Mouse (Mus musculus) myocyte (in vitro differentiated cells): Measurements from ENCODE around the gene Arl15. TPM values are rescaled to one million over a fixed set of nuclear protein-coding genes. Genes with fewer than 3 reads are reported as not detected.

ENCODE experiments used
- H3K27me3 ChIP-seq: one replicate; pipeline ENCODE4 v1.6.1; 2011; ENCODE audit not compliant: control insufficient read depth, insufficient read depth, insufficient read length
- H3K36me3 ChIP-seq: one replicate; pipeline ENCODE4 v1.6.1; 2011; ENCODE audit not compliant: control insufficient read depth, insufficient read depth
- H3K4me2 ChIP-seq: one replicate; pipeline ENCODE4 v1.6.1; 2011; ENCODE audit warnings: low read depth, control low read depth
- H3K4me3 ChIP-seq: one replicate; pipeline ENCODE4 v1.5.1; 2011; ENCODE audit warnings: mild to moderate bottlenecking, control low read depth, moderate library complexity
- H3K79me2 ChIP-seq: one replicate; pipeline ENCODE4 v1.6.1; 2011; ENCODE audit not compliant: control insufficient read depth, insufficient read depth
- H3ac ChIP-seq: one replicate; pipeline ENCODE4 v1.6.1; 2011; ENCODE audit not compliant: control insufficient read depth, insufficient read length
- CEBPB ChIP-seq: IDR thresholded peaks from 2 replicates; pipeline ENCODE4 v1.6.1; 2011; ENCODE audit warnings: mild to moderate bottlenecking, moderate library complexity; ENCODE audit not compliant: poor library complexity, insufficient read depth, severe bottlenecking
- E2F4 ChIP-seq: IDR thresholded peaks from one replicate; pipeline ENCODE4 v1.6.1; 2011; ENCODE audit warnings: mild to moderate bottlenecking, control low read depth, moderate library complexity; ENCODE audit not compliant: insufficient read depth
- MAX ChIP-seq: IDR thresholded peaks from one replicate; pipeline ENCODE4 v1.6.1; 2011; ENCODE audit warnings: low read depth, mild to moderate bottlenecking, control low read depth
- MYOD1 ChIP-seq, 3 experiments: IDR thresholded peaks; one replicate each; pipeline ENCODE4 v1.6.1; 2011; ENCODE audit warnings: control low read depth in 2 of 3, low read depth in 2 of 3, mild to moderate bottlenecking in 2 of 3, moderate library complexity in 1 of 3; ENCODE audit not compliant: insufficient read length in 2 of 3, control insufficient read depth in 1 of 3
- MYOG ChIP-seq, 3 experiments: IDR thresholded peaks; one replicate each; pipeline ENCODE4 v1.6.1; 2011; ENCODE audit warnings: control low read depth in 2 of 3, low read depth in 2 of 3, mild to moderate bottlenecking in 2 of 3; ENCODE audit not compliant: insufficient read length in 2 of 3, control insufficient read depth in 1 of 3, insufficient read depth in 1 of 3
- POLR2A ChIP-seq: IDR thresholded peaks from one replicate; pipeline ENCODE4 v1.6.1; 2011; ENCODE audit warnings: low read depth, mild to moderate bottlenecking, control low read depth, moderate library complexity; ENCODE audit not compliant: insufficient read length
- POLR2AphosphoS2 ChIP-seq: IDR thresholded peaks from one replicate; pipeline ENCODE4 v1.6.1; 2011; ENCODE audit warnings: low read depth, control low read depth; ENCODE audit not compliant: insufficient read length
- REST ChIP-seq: IDR thresholded peaks from one replicate; pipeline ENCODE4 v1.6.1; 2011; ENCODE audit warnings: mild to moderate bottlenecking, control low read depth, moderate library complexity; ENCODE audit not compliant: insufficient read depth, insufficient read length
- SRF ChIP-seq: IDR thresholded peaks from one replicate; pipeline ENCODE4 v1.6.1; 2011; ENCODE audit warnings: low read depth; ENCODE audit not compliant: control insufficient read depth, insufficient read length
- TCF12 ChIP-seq: IDR thresholded peaks from one replicate; pipeline ENCODE4 v1.6.1; 2011; ENCODE audit warnings: mild to moderate bottlenecking, control low read depth; ENCODE audit not compliant: poor library complexity, insufficient read depth, severe bottlenecking
- TCF3 ChIP-seq: IDR thresholded peaks from one replicate; pipeline ENCODE4 v1.6.1; 2011; ENCODE audit warnings: low read depth, control low read depth; ENCODE audit not compliant: insufficient read length
- USF1 ChIP-seq: IDR thresholded peaks from one replicate; pipeline ENCODE4 v1.6.1; 2011; ENCODE audit warnings: low read depth, mild to moderate bottlenecking, control low read depth, moderate library complexity
- polyA plus RNA-seq: library from polyadenylated mRNA; unstranded; fragments of >200 nt; fragmentation: generic; extraction: Trizol; gene quantifications from one replicate; pipeline ENCODE4 v1.2.1, GENCODE M21; 2012; ENCODE audit warnings: missing spikeins

Gene Arl15
- polyA plus RNA-seq, 1 experiment = 11.1 TPM

DNA sequence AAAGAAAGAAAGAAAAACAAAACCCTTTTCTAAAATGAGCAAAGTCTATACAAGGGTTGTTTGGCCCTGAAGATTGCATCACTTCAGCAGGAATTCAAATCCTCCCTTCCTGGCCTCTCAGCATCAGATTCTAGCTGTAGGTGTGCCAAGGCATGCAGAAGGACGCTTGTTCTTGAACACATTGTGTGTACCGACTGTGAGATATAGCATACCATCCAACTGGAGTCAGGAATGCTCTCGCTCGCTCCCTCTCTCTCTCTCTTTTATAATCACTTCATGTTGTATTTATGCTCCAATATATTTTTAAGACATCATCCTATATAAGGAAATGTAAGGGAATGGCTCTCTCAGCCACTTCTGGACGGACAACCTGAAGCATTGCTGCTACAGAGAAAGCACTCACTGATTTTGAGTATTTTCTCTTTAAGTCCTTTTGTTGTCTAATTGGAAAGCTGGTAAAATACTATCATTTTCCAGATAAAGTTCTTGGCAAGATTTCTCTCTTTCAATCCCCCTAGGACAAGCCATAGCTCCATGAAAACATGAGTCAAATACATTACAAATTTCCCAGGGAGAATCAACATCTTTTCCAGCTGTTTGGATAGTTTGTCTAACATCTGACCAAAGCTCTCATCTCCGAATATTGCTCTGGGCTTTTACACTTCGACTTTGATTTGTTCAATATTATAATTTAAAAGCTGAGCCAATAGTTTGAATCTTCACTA, 300.0 kb downstream of the Arl15 start:
- Histone ChIP-seq H3K4me3 (no peak overlapping the region), H3K79me2 (no peaks in the 10 kb centered on the region), H3ac (no peak overlapping the region), H3K36me3 (no peaks in the 10 kb centered on the region), H3K27me3 (no peaks in the 10 kb centered on the region), H3K4me2 (no peak overlapping the region)
- no peak for TF ChIP-seq TCF12
- TF ChIP-seq MYOD1 (IDR thresholded peaks at IDR 0.05; ENCODE audit: control insufficient read depth in 1 of 3, insufficient read length in 2 of 3, low read depth in 2 of 3) = no peak
- no peak for TF ChIP-seq CEBPB
- TF ChIP-seq POLR2AphosphoS2 = no peak
- no peak for TF ChIP-seq USF1
- TF ChIP-seq REST = no peak
- TF ChIP-seq SRF = no peak
- no peak for TF ChIP-seq TCF3
- TF ChIP-seq POLR2A = no peak
- no peak for TF ChIP-seq MAX
- TF ChIP-seq MYOG (IDR thresholded peaks at IDR 0.05; ENCODE audit: control insufficient read depth in 1 of 3, insufficient read depth in 1 of 3, insufficient read length in 2 of 3, low read depth in 2 of 3) = no peak

- H3K4me3 ChIP-seq = no peak overlapping the region
- no peaks in the 10 kb centered on the region for H3K36me3 ChIP-seq
- H3K4me2 ChIP-seq = no peak overlapping the region
- no peak overlapping the region for H3ac ChIP-seq
- TF ChIP-seq MYOG (IDR thresholded peaks at IDR 0.05; ENCODE audit: control insufficient read depth in 1 of 3, insufficient read depth in 1 of 3, insufficient read length in 2 of 3, low read depth in 2 of 3) (no peak), REST (no peak), TCF3 (no peak), POLR2A (no peak), E2F4 (no peak), CEBPB (no peak), MAX (no peak), USF1 (no peak), TCF12 (no peak), MYOD1 (IDR thresholded peaks at IDR 0.05; ENCODE audit: control insufficient read depth in 1 of 3, insufficient read length in 2 of 3, low read depth in 2 of 3) (no peak), POLR2AphosphoS2 (no peak), SRF (no peak)
- no peaks in the 10 kb centered on the region for H3K27me3 ChIP-seq
- no peaks in the 10 kb centered on the region for H3K79me2 ChIP-seq
Measured at GRCm38 (mm10) chr13:114095440-114095839, 301.1 kb downstream of the Arl15 start.

GRCm38 (mm10) chr13:114096386-114096785, 302.1 kb downstream of the Arl15 start:
- H3K36me3 ChIP-seq = no peaks in the 10 kb centered on the region
- H3K4me2 ChIP-seq = no peak overlapping the region
- TF ChIP-seq MYOD1 (IDR thresholded peaks at IDR 0.05; ENCODE audit: control insufficient read depth in 1 of 3, insufficient read length in 2 of 3, low read depth in 2 of 3) = no peak
- TF ChIP-seq REST = no peak
- no peak for TF ChIP-seq POLR2AphosphoS2
- TF ChIP-seq MAX = no peak
- TF ChIP-seq SRF = no peak
- TF ChIP-seq POLR2A = no peak
- no peak for TF ChIP-seq USF1
- no peak for TF ChIP-seq TCF3
- TF ChIP-seq CEBPB = no peak
- TF ChIP-seq TCF12 = no peak
- TF ChIP-seq E2F4 = no peak
- no peak for TF ChIP-seq MYOG (IDR thresholded peaks at IDR 0.05; ENCODE audit: control insufficient read depth in 1 of 3, insufficient read depth in 1 of 3, insufficient read length in 2 of 3, low read depth in 2 of 3)
- no peaks in the 10 kb centered on the region for H3K79me2 ChIP-seq
- H3K4me3 ChIP-seq = no peak overlapping the region
- H3ac ChIP-seq = no peak overlapping the region
- no peaks in the 10 kb centered on the region for H3K27me3 ChIP-seq

DNA sequence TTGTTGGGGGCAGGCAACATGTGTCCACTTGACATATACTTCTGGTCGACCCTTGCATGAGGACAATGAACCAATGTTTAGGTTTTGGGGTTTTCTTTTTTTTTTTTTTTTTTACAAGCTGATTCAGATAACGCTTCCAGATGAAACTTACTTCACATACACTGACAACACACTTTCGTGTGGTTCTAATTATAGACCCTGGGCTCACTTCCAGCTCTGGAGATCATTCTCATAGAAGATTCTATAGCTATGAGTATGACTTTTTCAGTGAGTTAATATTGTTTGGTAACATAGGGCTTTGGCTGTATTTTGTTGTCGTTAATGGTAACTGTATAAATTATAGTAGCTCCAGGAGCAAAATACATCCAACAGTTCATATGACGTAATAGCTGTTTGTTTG, 306.9 kb downstream of the Arl15 start:
- no peak for TF ChIP-seq USF1
- no peak for TF ChIP-seq TCF12
- no peak for TF ChIP-seq TCF3
- no peak for TF ChIP-seq SRF
- no peak for TF ChIP-seq POLR2AphosphoS2
- no peak for TF ChIP-seq REST
- no peak for TF ChIP-seq POLR2A
- TF ChIP-seq E2F4 = no peak
- no peak for TF ChIP-seq CEBPB
- TF ChIP-seq MAX = no peak
- no peak for TF ChIP-seq MYOD1 (IDR thresholded peaks at IDR 0.05; ENCODE audit: control insufficient read depth in 1 of 3, insufficient read length in 2 of 3, low read depth in 2 of 3)
- no peak for TF ChIP-seq MYOG (IDR thresholded peaks at IDR 0.05; ENCODE audit: control insufficient read depth in 1 of 3, insufficient read depth in 1 of 3, insufficient read length in 2 of 3, low read depth in 2 of 3)
- Histone ChIP-seq H3ac (no peak overlapping the region), H3K27me3 (no peaks in the 10 kb centered on the region), H3K79me2 (no peaks in the 10 kb centered on the region), H3K36me3 (peaks cover 4% of the 10 kb centered on the region), H3K4me3 (no peak overlapping the region), H3K4me2 (no peak overlapping the region)

DNA sequence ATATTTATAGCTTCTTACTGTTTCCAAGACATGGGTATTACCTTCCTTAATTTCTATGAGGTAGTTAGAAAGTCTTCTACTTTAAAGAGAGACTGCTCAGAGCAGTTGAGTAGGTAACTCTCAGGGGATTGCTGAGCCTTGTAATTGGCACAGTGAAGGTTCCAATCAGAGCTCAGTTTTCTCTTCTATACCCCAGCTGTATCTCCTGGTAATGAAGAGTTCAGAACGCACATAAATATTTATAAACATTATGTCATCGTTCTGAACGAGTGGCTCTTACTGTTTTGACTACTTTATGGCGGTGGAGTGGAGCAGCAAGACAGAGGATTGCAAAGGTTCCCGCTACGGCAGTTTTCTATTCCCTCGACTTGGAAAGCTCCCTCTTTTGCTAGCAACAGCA, 311.8 kb downstream of the Arl15 start:
- H3K79me2 ChIP-seq = no peaks in the 10 kb centered on the region
- H3ac ChIP-seq = no peak overlapping the region
- H3K4me3 ChIP-seq = no peak overlapping the region
- no peak for TF ChIP-seq USF1
- no peak for TF ChIP-seq MAX
- TF ChIP-seq CEBPB = no peak
- peaks cover 4% of the 10 kb centered on the region for H3K36me3 ChIP-seq
- no peaks in the 10 kb centered on the region for H3K27me3 ChIP-seq
- no peak overlapping the region for H3K4me2 ChIP-seq
